Mouse (Mus musculus) heart, adult 2 months (tissue): ENCODE measurements around the gene Plcb4. TPM values are rescaled to one million over a fixed set of nuclear protein-coding genes. Genes with fewer than 3 reads are reported as not detected.

Experiments used
- DNase-seq, 2 experiments: peaks; one replicate each; pipeline ENCODE4 v3.0.0; 2021
- H3K27ac ChIP-seq: fragments of 200-600 bp; 2 replicates; pipeline ENCODE4 v1.8.1; 2022
- H3K27me3 ChIP-seq: fragments of 200-500 bp; 2 replicates; pipeline ENCODE4 v1.6.1; 2012; ENCODE audit warnings: mild to moderate bottlenecking, low read length, inconsistent platforms, mixed read lengths; ENCODE audit not compliant: control insufficient read depth, insufficient read depth
- H3K36me3 ChIP-seq: fragments of 200-500 bp; 2 replicates; pipeline ENCODE4 v1.6.1; 2012; ENCODE audit warnings: low read length, inconsistent platforms; ENCODE audit not compliant: control insufficient read depth, insufficient read depth
- H3K4me1 ChIP-seq: fragments of 200-500 bp; 2 replicates; pipeline ENCODE4 v1.6.1; 2011; ENCODE audit warnings: low read length; ENCODE audit not compliant: control insufficient read depth, insufficient read depth
- H3K4me3 ChIP-seq: fragments of 200-600 bp; 2 replicates; pipeline ENCODE4 v1.8.1; 2022
- H3K79me2 ChIP-seq: fragments of 200-500 bp; replicated peaks from 2 replicates; pipeline ENCODE4 v1.6.1; 2012; ENCODE audit warnings: mild to moderate bottlenecking, inconsistent platforms, low read length, moderate library complexity, mixed read lengths; ENCODE audit not compliant: control insufficient read depth, insufficient read depth
- H3K9ac ChIP-seq: fragments of 200-500 bp; 2 replicates; pipeline ENCODE4 v1.6.1; 2012; ENCODE audit warnings: low read depth, mild to moderate bottlenecking, control low read depth, inconsistent platforms, low read length, mixed read lengths
- CTCF ChIP-seq: fragments of 200-600 bp; IDR thresholded peaks from 2 replicates; pipeline ENCODE4 v1.8.1; 2022; ENCODE audit warnings: antibody characterized with exemption, mild to moderate bottlenecking, moderate library complexity
- EP300 ChIP-seq: fragments of 200-500 bp; IDR thresholded peaks from 2 replicates; pipeline ENCODE4 v1.6.1; 2011; ENCODE audit warnings: low read depth, low read length, control low read depth; ENCODE audit not compliant: insufficient read depth
- POLR2A ChIP-seq: fragments of 200-500 bp; IDR thresholded peaks from 2 replicates; pipeline ENCODE4 v1.6.1; 2011; ENCODE audit warnings: mild to moderate bottlenecking, low read depth, low read length, control low read depth; ENCODE audit not compliant: insufficient read depth
- WGBS: fragments of 180-500 bp; shearing (Covaris S2); methylation state at CpG from one replicate; pipeline ENCODE4 v1.1.7; 2018; 5-methylcytosine and 5-hydroxymethylcytosine counted together
- intact Hi-C: fragments of 180-260 bp; cut with DNase I; formaldehyde crosslinking; loops from one replicate; pipeline ENCODE4 v1.15.1; 2025
- polyA plus RNA-seq: library from polyadenylated mRNA; depleted of rRNA; stranded (reverse); fragments of >200 nt; gene quantifications from 2 replicates; pipeline ENCODE4 v1.2.3, GENCODE M21; 2012
- total RNA-seq, 2 experiments: library from RNA; stranded (reverse); gene quantifications; 2 replicates each; pipeline ENCODE4 v1.2.3; 2021

Plcb4 gene
- total and polyA plus RNA-seq, 3 experiments, result 23.1 to 60.2 (median 55.0) TPM

- TF ChIP-seq EP300 (no peak), CTCF (no peak)
- peaks cover 7% of the 10 kb centered on the region; the same call in 1 of the 2 replicates for H3K79me2 ChIP-seq
- H3K4me3 ChIP-seq, result no peak overlapping the region
- H3K36me3 ChIP-seq, result peaks cover 13% of the 10 kb centered on the region
- H3K9ac ChIP-seq, result no peak overlapping the region
- H3K4me1 ChIP-seq, result peaks cover 16% of the 10 kb centered on the region
- H3K27ac ChIP-seq, result no peak overlapping the region
- 90% methylated on average over 5 of the region's 5 CpGs for WGBS
- H3K27me3 ChIP-seq, result no peaks in the 10 kb centered on the region
- intact Hi-C loops, result no loop called here
- no peak for DNase-seq
Measured at GRCm38 (mm10) chr2:135687585-135687984, 28.8 kb downstream of the Plcb4 start.

- peaks cover 4% of the 10 kb centered on the region; the same call in 1 of the 2 replicates for H3K79me2 ChIP-seq
- TF ChIP-seq CTCF (no peak), EP300 (peak; percentile 99)
- no peak overlapping the region for H3K4me3 ChIP-seq
- DNase-seq, result peak; percentile 71 to 82
- intact Hi-C loops, result loop anchor here (1.0 to 2.0 kb wide), 4 partner anchors 13 to 134 kb away; no protein-coding TSS in a partner anchor
- peaks cover 23% of the 10 kb centered on the region for H3K36me3 ChIP-seq
- no peaks in the 10 kb centered on the region for H3K27me3 ChIP-seq
- H3K9ac ChIP-seq, result peak overlapping the region; percentile 12; the same call in 1 of the 2 replicates
- peaks cover 8% of the 10 kb centered on the region for H3K4me1 ChIP-seq
- 25% methylated on average over 12 of the region's 12 CpGs for WGBS
- H3K27ac ChIP-seq, result peak overlapping the region; percentile 67
Measured at GRCm38 (mm10) chr2:135692568-135693488, 34.0 kb downstream of the Plcb4 start.

GRCm38 (mm10) chr2:135700686-135701413 is 42.0 kb downstream of the Plcb4 start:
- H3K9ac ChIP-seq, result no peak overlapping the region
- no peak for DNase-seq
- no peak overlapping the region for H3K4me3 ChIP-seq
- H3K79me2 ChIP-seq, result peaks cover 3% of the 10 kb centered on the region
- H3K4me1 ChIP-seq, result peaks cover 7% of the 10 kb centered on the region
- intact Hi-C loops, result no loop called here
- peaks cover 13% of the 10 kb centered on the region for H3K36me3 ChIP-seq
- peak; percentile 19 for TF ChIP-seq CTCF
- TF ChIP-seq POLR2A, result no peak
- TF ChIP-seq EP300, result no peak
- H3K27ac ChIP-seq, result no peak overlapping the region
- H3K27me3 ChIP-seq, result no peaks in the 10 kb centered on the region
- WGBS, result 62% methylated on average over 7 of the region's 7 CpGs

GRCm38 (mm10) chr2:135704673-135705072 is 45.9 kb downstream of the Plcb4 start:
- peaks cover 12% of the 10 kb centered on the region for H3K4me1 ChIP-seq
- WGBS, result 76% methylated on average over 5 of the region's 5 CpGs
- intact Hi-C loops, result no loop called here
- H3K4me3 ChIP-seq, result no peak overlapping the region
- H3K36me3 ChIP-seq, result peaks cover 24% of the 10 kb centered on the region
- no peak for DNase-seq
- H3K9ac ChIP-seq, result no peak overlapping the region
- TF ChIP-seq POLR2A (no peak), CTCF (no peak), EP300 (no peak)
- H3K79me2 ChIP-seq, result peaks cover 3% of the 10 kb centered on the region; the same call in 1 of the 2 replicates
- H3K27ac ChIP-seq, result no peak overlapping the region
- no peaks in the 10 kb centered on the region for H3K27me3 ChIP-seq

- Histone ChIP-seq H3K27me3 (no peaks in the 10 kb centered on the region), H3K36me3 (peaks cover 23% of the 10 kb centered on the region), H3K9ac (no peak overlapping the region), H3K27ac (no peak overlapping the region), H3K4me3 (no peak overlapping the region), H3K79me2 (peaks cover 1% of the 10 kb centered on the region; the same call in 1 of the 2 replicates), H3K4me1 (peaks cover 16% of the 10 kb centered on the region)
- no peak for DNase-seq
- intact Hi-C loops, result no loop called here
- 85% methylated on average over 2 of the region's 2 CpGs for WGBS
- no peak for TF ChIP-seq EP300
Measured at GRCm38 (mm10) chr2:135707305-135707704, 48.5 kb downstream of the Plcb4 start.

- H3K4me3 ChIP-seq, result no peak overlapping the region
- no peak for DNase-seq
- no peaks in the 10 kb centered on the region for H3K27me3 ChIP-seq
- WGBS, result 72% methylated on average over 3 of the region's 3 CpGs
- no peak for TF ChIP-seq CTCF
- no peak for TF ChIP-seq EP300
- no peak for TF ChIP-seq POLR2A
- no peak overlapping the region for H3K9ac ChIP-seq
- peaks cover 23% of the 10 kb centered on the region for H3K36me3 ChIP-seq
- H3K4me1 ChIP-seq, result peaks cover 20% of the 10 kb centered on the region
- H3K79me2 ChIP-seq, result peaks cover 1% of the 10 kb centered on the region; the same call in 1 of the 2 replicates
- intact Hi-C loops, result no loop called here
- H3K27ac ChIP-seq, result no peak overlapping the region
Measured at GRCm38 (mm10) chr2:135708386-135708785, 49.6 kb downstream of the Plcb4 start.
